Mouse (Mus musculus) kidney, adult 11 months (tissue): ENCODE results near the gene Rmnd5a.

ENCODE experiments used
- DNase-seq: peaks from one replicate; pipeline ENCODE4 v3.0.0; 2022

Gene Rmnd5a

GRCm38 (mm10) chr6:71363995-71364394 is 76.4 kb downstream of the Rmnd5a start:
- no peak for DNase-seq

GRCm38 (mm10) chr6:71361156-71361670 is 79.2 kb downstream of the Rmnd5a start:
- DNase-seq, result no peak

GRCm38 (mm10) chr6:71360751-71361150 is 79.7 kb downstream of the Rmnd5a start:
- DNase-seq, result no peak

- DNase-seq, result no peak
Observed at GRCm38 (mm10) chr6:71360221-71360620, 80.2 kb downstream of the Rmnd5a start.

GRCm38 (mm10) chr6:71357493-71357892 is 82.9 kb downstream of the Rmnd5a start:
- no peak for DNase-seq

- DNase-seq, result no peak
Observed at GRCm38 (mm10) chr6:71353722-71354121, 86.7 kb downstream of the Rmnd5a start.

GRCm38 (mm10) chr6:71352866-71353427 is 87.5 kb downstream of the Rmnd5a start:
- no peak for DNase-seq

GRCm38 (mm10) chr6:71352201-71352600 is 88.2 kb downstream of the Rmnd5a start:
- DNase-seq, result no peak

GRCm38 (mm10) chr6:71351201-71351600 is 89.2 kb downstream of the Rmnd5a start:
- DNase-seq, result no peak

GRCm38 (mm10) chr6:71348006-71348405 is 92.4 kb downstream of the Rmnd5a start:
- DNase-seq, result no peak

- DNase-seq, result no peak
Observed at GRCm38 (mm10) chr6:71341179-71341578, 99.3 kb downstream of the Rmnd5a start.

- DNase-seq, result no peak
Observed at GRCm38 (mm10) chr6:71339351-71339750, 101.1 kb downstream of the Rmnd5a start.

GRCm38 (mm10) chr6:71338941-71339340 is 101.5 kb downstream of the Rmnd5a start:
- DNase-seq, result no peak
